Mouse (Mus musculus) embryonic fibroblast, embryonic 13.5 days (primary cell): ENCODE data around the gene Slc24a3.

Experiments used
- CTCF ChIP-seq: IDR thresholded peaks from 2 replicates; pipeline ENCODE4 v1.5.1; 2011; ENCODE audit warnings: mild to moderate bottlenecking, control low read depth, low read length, moderate library complexity, borderline replicate concordance; ENCODE audit not compliant: insufficient read depth
- POLR2A ChIP-seq: IDR thresholded peaks from 2 replicates; pipeline ENCODE4 v1.6.1; 2011; ENCODE audit warnings: low read depth, mild to moderate bottlenecking, control low read depth, low read length, moderate library complexity

DNA sequence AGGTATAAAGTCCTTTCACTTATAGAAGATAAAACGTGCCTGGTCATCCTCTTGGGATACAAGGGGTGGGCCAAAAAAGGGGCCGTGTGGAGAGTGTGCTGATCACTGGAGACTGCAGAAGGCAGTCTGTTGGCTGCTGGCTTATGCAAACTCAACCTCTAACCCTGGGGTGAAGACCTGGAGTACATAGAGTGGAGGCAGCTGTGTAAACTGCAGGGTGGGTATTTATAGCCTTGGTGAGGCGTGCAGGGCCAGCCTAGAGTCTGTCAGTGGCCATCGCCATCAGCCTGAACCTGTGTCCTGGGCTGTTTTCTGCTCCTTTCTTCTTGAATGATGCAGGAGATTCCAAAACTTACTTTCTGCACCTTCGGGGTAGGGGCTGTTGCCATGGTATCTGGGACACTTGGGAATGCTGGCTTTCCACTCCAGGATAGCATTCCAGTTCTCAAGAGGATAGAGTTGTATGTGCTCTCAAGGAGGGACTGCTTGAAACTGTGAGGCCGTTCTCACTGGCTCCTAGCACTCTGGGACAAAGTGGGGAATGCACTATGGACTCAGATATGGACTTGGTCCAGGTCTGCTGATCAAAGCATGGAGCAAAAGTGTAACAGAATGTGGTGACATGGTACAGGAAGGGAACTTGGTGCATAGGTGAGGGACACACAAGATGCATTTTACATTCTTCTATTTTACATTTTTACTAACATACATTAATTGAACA is 65.4 kb downstream of the Slc24a3 start:
- TF ChIP-seq CTCF (no peak), POLR2A (no peak)
